7 mouse cellular contexts compared by ENCODE assay signal in the genomic region with DNA sequence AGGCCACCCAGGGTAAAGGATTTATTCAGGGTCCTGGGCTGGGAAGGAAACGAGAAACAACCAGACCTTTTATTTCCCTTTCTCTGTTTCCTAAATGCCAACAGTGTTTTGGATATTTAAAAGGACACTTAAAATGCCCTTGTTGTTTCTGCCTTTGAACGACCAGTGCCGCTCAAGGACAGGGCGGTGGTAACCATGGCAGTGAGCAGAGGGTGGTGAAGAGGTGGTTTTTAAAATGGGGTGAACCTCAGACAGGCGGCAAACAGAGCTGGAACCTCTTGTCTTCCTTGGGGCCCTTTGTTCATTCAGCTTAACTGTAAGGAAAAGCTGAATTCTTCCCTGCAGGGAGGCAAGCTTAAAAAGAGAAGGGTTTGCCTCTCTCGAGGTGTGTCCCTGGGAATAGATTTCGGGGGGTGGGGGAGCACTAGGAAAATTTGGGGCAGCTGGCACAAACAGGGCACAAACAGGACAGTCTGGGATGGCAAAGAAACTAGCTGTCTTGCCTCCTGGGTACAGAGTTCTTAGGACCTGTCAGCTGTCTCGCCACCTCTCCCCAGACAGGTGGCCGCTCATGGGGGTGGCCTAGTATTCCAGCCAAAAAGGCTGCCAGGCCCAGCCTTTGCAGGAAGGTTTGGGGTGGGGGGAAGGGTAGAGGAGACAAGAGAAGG. TPM values are rescaled to one million over a fixed set of nuclear protein-coding genes. Genes with fewer than 3 reads are reported as not detected.
DNase-seq lines count a peak whose midpoint lies in the region; ATAC-seq and TF ChIP-seq lines count a peak whose summit lies in the region.

No protein-coding gene starts in this region.

- H3K4me1 ChIP-seq in hindbrain, embryonic 10.5 days (replicated peaks) = peaks cover 39% of the 10 kb centered on the region
- H3K4me1 ChIP-seq in lung, postnatal 0 days (ENCODE audit: insufficient read depth, low read depth, low read length) = peaks cover 8% of the 10 kb centered on the region; the same call in 1 of the 2 replicates

- TF ChIP-seq CTCF in brain, embryonic 14.5 days (IDR thresholded peaks at IDR 0.05; ENCODE audit: borderline replicate concordance, extremely low read depth, insufficient read depth, insufficient read length) = no peak
- no peak for TF ChIP-seq CTCF in lung, postnatal 0 days (IDR thresholded peaks at IDR 0.05)

- H3K27me3 ChIP-seq in hindbrain, embryonic 10.5 days (ENCODE audit: insufficient read depth, poor library complexity, severe bottlenecking) = peaks cover 85% of the 10 kb centered on the region
- H3K27me3 ChIP-seq in lung, postnatal 0 days (replicated peaks; ENCODE audit: insufficient read depth, low read length) = no peaks in the 10 kb centered on the region

- H3K4me3 ChIP-seq in hindbrain, embryonic 10.5 days = peak overlapping the region; percentile 58; the same call in 1 of the 2 replicates
- H3K4me3 ChIP-seq in lung, postnatal 0 days (ENCODE audit: low read depth, low read length) = no peak overlapping the region

- no peaks in the 10 kb centered on the region for H3K9me3 ChIP-seq in hindbrain, embryonic 10.5 days
- H3K9me3 ChIP-seq in lung, postnatal 0 days (ENCODE audit: low read length) = no peaks in the 10 kb centered on the region

- peak; percentile 64 to 77 for DNase-seq in lung, adult 18-20 months
- no peak for DNase-seq in lung, postnatal 14 days
- peak; percentile 44 for DNase-seq in brain, embryonic 14.5 days (ENCODE audit: low read depth)
- no peak for DNase-seq in hindbrain, embryonic 10.5 days (ENCODE audit: low spot score)
- peak; percentile 80 for DNase-seq in lung, postnatal 0 days (ENCODE audit: low spot score)
- DNase-seq in urinary bladder, adult 2 months (ENCODE audit: low spot score) = no peak

- H3K9ac ChIP-seq in lung, postnatal 0 days (replicated peaks; ENCODE audit: low read depth) = peak overlapping the region; percentile 58

- H3K4me2 ChIP-seq in lung, postnatal 0 days (replicated peaks; ENCODE audit: low read depth, low read length) = peak overlapping the region; percentile 74

- TF ChIP-seq EP300 in lung, postnatal 0 days (IDR thresholded peaks at IDR 0.05) = no peak; the same call in 1 of the 2 replicates

- ATAC-seq in lung, postnatal 0 days = no peak
- no peak for ATAC-seq in monocyte, adult 5-6 weeks (replicated peaks; ENCODE audit: insufficient number of reproducible peaks, low FRiP score, low TSS enrichment, poor library complexity, severe bottlenecking)

- H3K36me3 ChIP-seq in hindbrain, embryonic 10.5 days = no peaks in the 10 kb centered on the region
- no peaks in the 10 kb centered on the region for H3K36me3 ChIP-seq in lung, postnatal 0 days (ENCODE audit: insufficient read depth, low read length)

- 2% methylated on average over 9 of the region's 9 CpGs for WGBS in hindbrain, embryonic 10.5 days
- 24% methylated on average over 9 of the region's 9 CpGs for WGBS in lung, postnatal 0 days

- TF ChIP-seq POLR2A in brain, embryonic 14.5 days (IDR thresholded peaks at IDR 0.05; ENCODE audit: borderline replicate concordance, extremely low read depth, insufficient read depth, insufficient read length, poor library complexity, severe bottlenecking) = no peak

- H3K27ac ChIP-seq in hindbrain, embryonic 10.5 days = no peak overlapping the region
- H3K27ac ChIP-seq in lung, postnatal 0 days (ENCODE audit: low read length) = peak overlapping the region; percentile 100

RNA-seq across cellular contexts. Expression of gene Klf9, which starts 7.5 kb away (rescaled TPM):
- polyA plus RNA-seq in brain, embryonic 14.5 days (2012; rRNA removed) = 1.1 and 1.6 TPM in 2 replicates
- polyA plus RNA-seq in hindbrain, embryonic 10.5 days (2016; fragmentation: Nextera tagmentation; extraction: Ambion mirVana) = 1.1 and 1.2 TPM in 2 replicates
- polyA plus RNA-seq in lung, postnatal 0 days (2015; fragmentation: Nextera tagmentation; extraction: Ambion mirVana) = 28.8 and 46.2 TPM in 2 replicates
- polyA plus RNA-seq in urinary bladder, adult 2 months (2012; rRNA removed) = 58.6 and 73.7 TPM in 2 replicates
- 24.5 to 29.0 TPM (median 24.6 TPM) in 3 replicates for total RNA-seq in monocyte, adult 5-6 weeks (2017)

Comparison
In these comparisons a context has a peak if more than half of its experiments do, and no peak if none do; other contexts are left out.
1. DNase-seq: peak in lung, adult 18-20 months (2 of 2), brain, embryonic 14.5 days (single experiment) and lung, postnatal 0 days (single experiment); none in lung, postnatal 14 days (single experiment), hindbrain, embryonic 10.5 days (single experiment) and urinary bladder, adult 2 months (single experiment).
2. RNA of gene Klf9, which starts 7.5 kb away (polyA plus RNA-seq): 58.6 to 73.7 TPM in urinary bladder, adult 2 months and 28.8 to 46.2 TPM in lung, postnatal 0 days; 1.1 to 1.6 TPM in brain, embryonic 14.5 days and 1.1 to 1.2 TPM in hindbrain, embryonic 10.5 days; every median in the first group is over 10 times any median in the second.